Mouse (Mus musculus) heart, embryonic 13.5 days (tissue): ENCODE results near the gene Acbd4. TPM values are rescaled to one million over a fixed set of nuclear protein-coding genes. Genes with fewer than 3 reads are reported as not detected.
A peak's percentile ranks its signal among the peaks of the same experiment; 100 is the strongest.

Experiments
- ATAC-seq: fragments of 200-750 bp; cut with Nextera tagmentation; 2 replicates; pipeline ENCODE4 v1.8.0; 2017; ENCODE audit warnings: moderate TSS enrichment; ENCODE audit not compliant: insufficient number of reproducible peaks, low FRiP score, low TSS enrichment; ENCODE audit errors: extremely low read depth
- H3K27ac ChIP-seq: fragments of 300-500 bp; sonication (generic); replicated peaks from 2 replicates; pipeline ENCODE4 v1.5.1; 2015; ENCODE audit warnings: moderate library complexity, mild to moderate bottlenecking, inconsistent platforms
- H3K27me3 ChIP-seq: fragments of 300-500 bp; sonication (generic); replicated peaks from 2 replicates; pipeline ENCODE4 v1.6.1; 2015; ENCODE audit warnings: mild to moderate bottlenecking, inconsistent platforms
- H3K36me3 ChIP-seq: fragments of 300-500 bp; sonication (generic); 2 replicates; pipeline ENCODE4 v1.6.1; 2015; ENCODE audit warnings: mild to moderate bottlenecking, inconsistent platforms
- H3K4me1 ChIP-seq: fragments of 300-500 bp; sonication (generic); 2 replicates; pipeline ENCODE4 v1.6.1; 2015; ENCODE audit warnings: inconsistent platforms
- H3K4me2 ChIP-seq: fragments of 300-500 bp; sonication (generic); 2 replicates; pipeline ENCODE4 v1.6.1; 2015; ENCODE audit warnings: inconsistent platforms, mild to moderate bottlenecking, moderate library complexity
- H3K4me3 ChIP-seq: fragments of 300-500 bp; sonication (generic); 2 replicates; pipeline ENCODE4 v1.5.1; 2015; ENCODE audit warnings: moderate library complexity, mild to moderate bottlenecking, inconsistent platforms
- H3K9ac ChIP-seq: fragments of 300-500 bp; sonication (generic); 2 replicates; pipeline ENCODE4 v1.6.1; 2015; ENCODE audit warnings: inconsistent platforms, mild to moderate bottlenecking, moderate library complexity
- H3K9me3 ChIP-seq: fragments of 300-500 bp; sonication (generic); 2 replicates; pipeline ENCODE4 v1.6.1; 2016; ENCODE audit warnings: inconsistent platforms
- WGBS: fragments of 180-500 bp; shearing (Covaris S2); methylation state at CpG from one replicate; pipeline ENCODE4 v1.1.7; 2015; ENCODE audit warnings: mixed read lengths; 5-methylcytosine and 5-hydroxymethylcytosine counted together
- polyA plus RNA-seq: library from polyadenylated mRNA; unstranded; fragments of >200 nt; fragmentation: Nextera tagmentation; extraction: Ambion mirVana; gene quantifications from 2 replicates; pipeline ENCODE4 v1.2.1, GENCODE M21; 2015

Gene Acbd4
- polyA plus RNA-seq, 1 experiment from 2014 or later = 12.0 TPM

DNA sequence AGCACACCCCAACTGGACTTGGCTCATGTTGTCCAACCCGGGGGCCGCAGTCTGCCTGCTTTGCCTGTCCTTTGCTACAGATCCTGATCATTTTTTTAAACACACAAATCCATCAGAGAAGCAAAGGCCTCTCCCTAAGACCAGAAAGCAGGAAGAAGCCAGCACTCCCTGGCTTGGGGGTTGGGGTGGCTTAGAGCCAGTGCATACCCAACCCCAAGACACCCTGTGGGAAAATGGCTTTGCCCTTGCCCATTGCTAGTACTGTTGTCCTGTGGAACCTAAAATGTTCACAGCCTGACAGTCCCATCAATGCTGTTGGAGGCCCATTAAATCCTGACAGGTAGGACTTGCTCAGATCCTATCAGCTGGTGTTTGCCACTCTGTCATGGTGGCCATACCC lies 31.8 kb upstream of the Acbd4 start:
- H3K4me2 ChIP-seq = no peak overlapping the region
- peaks cover 31% of the 10 kb centered on the region for H3K4me1 ChIP-seq
- H3K9me3 ChIP-seq = no peaks in the 10 kb centered on the region
- ATAC-seq = no peak
- H3K9ac ChIP-seq = no peak overlapping the region
- no peaks in the 10 kb centered on the region for H3K27me3 ChIP-seq
- H3K27ac ChIP-seq = no peak overlapping the region
- no peak overlapping the region for H3K4me3 ChIP-seq
- H3K36me3 ChIP-seq = peaks cover 82% of the 10 kb centered on the region
- 92% methylated on average over 2 of the region's 2 CpGs for WGBS

DNA sequence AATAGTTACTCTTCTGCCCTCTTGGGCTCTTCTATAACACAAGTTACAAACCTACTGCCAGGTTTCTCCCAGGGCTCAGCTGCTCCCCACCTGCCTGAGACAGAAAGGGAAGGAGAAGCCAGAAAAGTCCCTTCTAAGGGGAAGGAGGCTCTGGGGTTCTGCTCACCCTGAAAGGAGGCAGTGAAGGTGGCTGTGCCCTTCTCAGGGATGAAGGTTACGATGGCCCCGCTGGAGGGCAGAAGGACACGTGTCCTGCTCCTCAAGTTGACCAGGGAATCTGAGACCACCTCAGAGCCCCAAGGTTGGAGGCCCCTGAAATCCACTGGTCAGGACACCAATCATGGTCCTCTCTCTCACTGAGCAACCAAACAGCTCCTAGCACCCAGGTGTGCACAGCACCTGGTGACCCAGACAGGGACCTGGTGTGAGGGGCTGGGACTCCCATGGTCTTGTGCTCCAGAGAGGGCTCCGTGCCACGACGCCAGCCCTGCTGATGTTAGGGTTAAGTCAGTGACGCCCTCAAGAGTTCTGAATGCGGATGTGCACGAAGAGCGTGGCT lies 31.1 kb upstream of the Acbd4 start:
- Histone ChIP-seq H3K4me3 (no peak overlapping the region), H3K9ac (no peak overlapping the region), H3K27ac (no peak overlapping the region), H3K4me1 (peaks cover 38% of the 10 kb centered on the region), H3K36me3 (peaks cover 78% of the 10 kb centered on the region), H3K27me3 (no peaks in the 10 kb centered on the region), H3K4me2 (no peak overlapping the region), H3K9me3 (no peaks in the 10 kb centered on the region)
- no peak for ATAC-seq
- 93% methylated on average over 10 of the region's 10 CpGs for WGBS

DNA sequence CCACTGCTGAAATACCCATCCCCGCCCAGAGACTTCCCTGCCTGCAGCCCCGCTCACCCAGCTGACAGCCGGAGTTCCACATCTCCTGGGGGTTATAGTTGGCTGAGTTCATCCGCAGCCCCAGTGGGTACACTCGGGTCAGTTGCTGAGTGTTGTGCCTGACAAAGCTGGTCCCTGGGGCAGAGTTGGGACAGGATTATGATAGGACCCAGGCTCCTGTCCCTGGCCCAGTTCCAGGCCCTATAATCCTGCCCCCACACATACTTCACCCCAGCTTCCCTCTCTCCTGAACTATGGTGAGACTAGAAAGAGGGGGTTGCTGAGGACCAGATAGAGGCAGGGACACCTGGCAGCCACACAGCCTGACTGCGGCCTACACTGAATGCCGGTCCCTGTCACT lies 27.8 kb upstream of the Acbd4 start:
- 68% methylated on average over 7 of the region's 7 CpGs for WGBS
- peaks cover 74% of the 10 kb centered on the region for H3K36me3 ChIP-seq
- no peak overlapping the region for H3K4me2 ChIP-seq
- H3K4me1 ChIP-seq = peaks cover 30% of the 10 kb centered on the region
- H3K9ac ChIP-seq = 0 out of 2 replicates have a peak overlapping the region, but pooled peaks have one; percentile 34
- H3K9me3 ChIP-seq = no peaks in the 10 kb centered on the region
- H3K4me3 ChIP-seq = no peak overlapping the region
- ATAC-seq = no peak
- H3K27ac ChIP-seq = no peak overlapping the region
- H3K27me3 ChIP-seq = no peaks in the 10 kb centered on the region; the same call in 1 of the 2 replicates

DNA sequence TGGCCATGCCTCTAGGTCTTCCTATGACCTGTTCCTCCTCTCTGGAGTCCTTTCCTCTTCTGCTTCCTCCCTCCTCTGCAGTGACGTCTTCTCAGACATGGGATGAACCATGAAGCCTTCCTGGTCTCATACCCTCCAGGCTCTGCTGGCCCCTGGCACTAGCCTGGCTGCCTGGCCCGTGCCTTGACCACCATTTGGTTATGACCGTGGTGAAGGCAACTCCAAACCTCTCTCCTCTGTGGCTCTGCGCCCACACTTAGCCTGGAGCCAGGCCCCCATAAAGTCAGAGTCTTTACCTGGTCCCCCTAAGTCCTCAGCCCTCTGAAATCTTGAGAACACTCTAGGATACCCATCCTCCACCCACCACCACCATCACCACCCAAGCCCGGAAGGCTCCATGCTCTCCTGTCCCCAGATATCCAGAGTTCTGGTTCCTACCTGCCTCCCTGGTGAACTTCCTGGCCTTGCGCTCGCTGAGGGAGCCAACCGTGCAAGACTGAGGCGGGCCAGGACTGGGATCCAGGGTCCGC lies 27.3 kb upstream of the Acbd4 start:
- ATAC-seq = no peak
- H3K36me3 ChIP-seq = peaks cover 69% of the 10 kb centered on the region
- H3K9me3 ChIP-seq = no peaks in the 10 kb centered on the region
- WGBS = 63% methylated on average over 10 of the region's 10 CpGs
- H3K9ac ChIP-seq = peak overlapping the region; percentile 65; the same call in 1 of the 2 replicates
- H3K4me2 ChIP-seq = peak overlapping the region; percentile 39; the same call in 1 of the 2 replicates
- H3K4me3 ChIP-seq = no peak overlapping the region
- peaks cover 30% of the 10 kb centered on the region for H3K4me1 ChIP-seq
- H3K27ac ChIP-seq = 0 out of 2 replicates have a peak overlapping the region, but pooled peaks have one; percentile 9
- H3K27me3 ChIP-seq = no peaks in the 10 kb centered on the region; the same call in 1 of the 2 replicates

DNA sequence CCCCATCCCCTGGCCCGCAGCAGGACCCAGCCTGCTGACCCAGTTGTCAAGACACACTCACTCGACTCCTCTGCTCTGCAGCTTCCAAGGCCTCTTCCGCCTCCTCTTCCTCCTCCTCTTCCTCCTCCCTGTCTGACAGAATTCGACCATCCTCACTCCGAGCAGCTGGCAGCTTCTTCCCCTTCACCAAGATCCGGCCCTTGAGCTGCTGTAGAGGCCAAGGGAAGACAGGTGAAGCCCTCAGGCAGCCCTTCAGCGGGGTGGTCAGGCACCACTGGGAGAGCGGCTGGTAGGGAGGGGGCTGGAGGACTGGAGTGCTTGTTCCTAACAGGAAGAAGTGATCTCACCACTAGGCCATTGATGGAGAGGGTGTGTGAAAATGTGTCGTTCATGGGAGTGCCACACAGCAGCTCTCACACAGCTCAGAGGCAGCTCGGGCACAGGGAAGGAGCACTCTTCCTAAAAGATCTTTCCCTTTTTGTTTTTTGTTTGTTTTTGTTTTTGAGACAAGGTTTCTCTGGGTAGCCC lies 26.6 kb upstream of the Acbd4 start:
- peaks cover 62% of the 10 kb centered on the region for H3K36me3 ChIP-seq
- 0 out of 2 replicates have a peak overlapping the region, but pooled peaks have one; percentile 9 for H3K27ac ChIP-seq
- H3K4me1 ChIP-seq = peaks cover 30% of the 10 kb centered on the region
- H3K9me3 ChIP-seq = no peaks in the 10 kb centered on the region
- H3K27me3 ChIP-seq = peaks cover 5% of the 10 kb centered on the region
- ATAC-seq = no peak
- H3K4me2 ChIP-seq = peak overlapping the region; percentile 39; the same call in 1 of the 2 replicates
- WGBS = 17% methylated on average over 10 of the region's 10 CpGs
- peak overlapping the region; percentile 65 for H3K9ac ChIP-seq
- 0 out of 2 replicates have a peak overlapping the region, but pooled peaks have one; percentile 10 for H3K4me3 ChIP-seq

DNA sequence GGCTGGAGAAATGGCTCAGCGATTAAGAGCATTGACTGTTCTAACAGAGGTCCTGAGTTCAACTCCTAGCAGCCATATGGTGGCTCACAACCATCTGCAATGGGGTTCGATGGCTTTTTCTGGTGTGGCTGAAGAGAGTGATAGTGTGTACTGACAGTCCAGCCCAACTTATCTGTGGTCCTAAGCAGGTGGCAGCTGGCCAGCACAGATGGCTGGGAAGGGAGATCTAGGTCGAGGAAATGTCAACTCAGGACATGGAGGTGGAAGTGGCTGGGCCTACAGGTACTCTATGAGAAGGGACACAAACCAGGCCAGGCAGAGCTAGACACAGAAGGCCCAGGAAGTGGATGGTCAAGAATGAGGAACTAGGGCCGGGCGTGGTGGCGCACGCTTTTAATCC lies 25.5 kb upstream of the Acbd4 start:
- Histone ChIP-seq H3K4me2 (no peak overlapping the region), H3K27me3 (peaks cover 16% of the 10 kb centered on the region), H3K27ac (no peak overlapping the region), H3K36me3 (peaks cover 51% of the 10 kb centered on the region), H3K9me3 (no peaks in the 10 kb centered on the region), H3K4me3 (no peak overlapping the region), H3K9ac (no peak overlapping the region), H3K4me1 (peaks cover 38% of the 10 kb centered on the region)
- WGBS = 75% methylated on average over 7 of the region's 7 CpGs
- no peak for ATAC-seq

DNA sequence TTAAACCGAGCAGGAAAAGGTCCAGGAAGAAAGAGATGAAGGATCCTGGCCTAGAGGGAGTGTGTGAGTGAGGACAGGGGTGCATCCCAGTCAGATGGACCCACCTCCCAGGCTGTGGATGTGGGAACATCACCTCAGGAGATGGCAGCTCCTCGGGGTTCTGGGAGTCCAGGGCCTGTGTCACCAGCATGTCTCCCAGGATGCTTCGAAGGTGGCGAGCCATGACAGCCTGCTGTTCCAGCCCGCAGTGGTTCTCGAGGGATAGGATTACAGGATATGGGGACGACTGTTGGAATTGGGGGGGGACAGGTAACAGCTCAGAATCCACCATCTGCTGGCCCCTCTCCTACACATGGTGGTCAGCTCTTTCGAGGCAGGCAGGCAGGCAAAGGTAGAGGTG lies 24.9 kb upstream of the Acbd4 start:
- no peak overlapping the region for H3K4me3 ChIP-seq
- peaks cover 38% of the 10 kb centered on the region for H3K4me1 ChIP-seq
- H3K4me2 ChIP-seq = no peak overlapping the region
- WGBS = 78% methylated on average over 8 of the region's 8 CpGs
- peaks cover 45% of the 10 kb centered on the region for H3K36me3 ChIP-seq
- ATAC-seq = no peak
- H3K27ac ChIP-seq = no peak overlapping the region
- H3K27me3 ChIP-seq = peaks cover 21% of the 10 kb centered on the region
- H3K9ac ChIP-seq = no peak overlapping the region
- H3K9me3 ChIP-seq = no peaks in the 10 kb centered on the region

DNA sequence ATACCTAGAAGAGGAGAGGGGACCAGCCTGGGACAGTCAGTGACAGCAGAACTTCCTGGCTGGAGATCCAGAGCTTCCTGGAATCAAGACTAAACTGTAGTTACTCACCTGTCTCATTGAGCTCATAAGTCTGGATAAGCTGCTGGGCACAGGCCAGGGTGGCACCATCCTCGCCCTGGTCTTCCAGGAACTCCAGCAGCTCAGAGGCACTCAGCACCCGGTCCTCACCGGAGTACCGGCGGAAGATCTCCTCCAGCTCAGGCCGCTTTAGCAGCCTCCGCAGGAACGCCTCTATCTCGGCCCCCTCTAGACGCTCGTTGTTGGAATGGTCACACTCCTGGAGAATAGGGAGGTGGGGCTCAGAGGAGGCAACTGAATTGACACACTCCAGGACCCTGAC lies 23.4 kb upstream of the Acbd4 start:
- 76% methylated on average over 11 of the region's 11 CpGs for WGBS
- Histone ChIP-seq H3K36me3 (peaks cover 32% of the 10 kb centered on the region), H3K9ac (no peak overlapping the region), H3K9me3 (no peaks in the 10 kb centered on the region), H3K27ac (no peak overlapping the region), H3K27me3 (peaks cover 33% of the 10 kb centered on the region), H3K4me1 (peaks cover 38% of the 10 kb centered on the region), H3K4me3 (no peak overlapping the region), H3K4me2 (no peak overlapping the region)
- no peak for ATAC-seq

DNA sequence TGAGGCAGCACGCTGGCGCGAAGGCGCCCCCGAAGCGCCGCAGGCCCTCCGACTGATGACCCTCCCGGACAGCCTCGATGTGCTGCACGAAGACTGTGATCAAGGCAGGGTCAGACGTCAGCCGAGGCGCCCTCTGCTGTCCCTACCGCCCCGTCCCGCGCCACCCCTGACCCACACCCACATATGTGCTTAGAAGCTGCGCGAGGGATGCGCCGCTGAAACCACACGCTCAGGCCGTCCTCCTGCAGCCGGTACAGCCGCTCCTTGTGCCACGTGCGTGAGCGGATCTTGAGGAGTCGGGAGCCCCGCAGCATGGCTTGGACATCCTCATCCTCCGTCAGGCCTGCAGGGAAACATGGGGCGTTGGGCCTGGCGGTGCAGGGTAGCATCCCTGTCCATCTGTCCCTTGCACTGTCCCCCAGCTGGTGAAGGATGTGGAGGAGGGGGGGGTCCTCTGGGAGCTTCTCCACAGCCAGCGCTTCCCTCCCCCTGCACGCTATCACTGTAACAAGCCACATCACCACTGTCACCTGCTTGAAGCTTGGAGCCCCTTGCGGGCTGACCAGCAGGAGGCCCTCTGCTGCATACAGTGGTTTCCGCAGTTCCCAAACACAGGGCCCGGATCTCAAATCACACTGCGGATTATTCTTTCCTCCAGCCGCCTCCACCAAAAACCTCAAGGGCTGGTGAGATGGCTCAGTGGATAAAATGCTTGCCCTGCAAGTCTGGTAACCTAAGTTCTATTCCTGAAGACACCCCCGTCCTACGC lies 21.0 kb upstream of the Acbd4 start:
- H3K9ac ChIP-seq = peak overlapping the region; percentile 75
- H3K4me1 ChIP-seq = peaks cover 15% of the 10 kb centered on the region
- ATAC-seq = no peak
- no peak overlapping the region for H3K27ac ChIP-seq
- H3K36me3 ChIP-seq = peaks cover 28% of the 10 kb centered on the region
- peak overlapping the region; percentile 49 for H3K4me3 ChIP-seq
- peak overlapping the region; percentile 69 for H3K4me2 ChIP-seq
- H3K27me3 ChIP-seq = peaks cover 33% of the 10 kb centered on the region
- 4% methylated on average over 42 of the region's 43 CpGs for WGBS
- H3K9me3 ChIP-seq = no peaks in the 10 kb centered on the region

GRCm38 (mm10) chr11:103081631-103082030 lies 19.9 kb upstream of the Acbd4 start:
- 65% methylated on average over 6 of the region's 6 CpGs for WGBS
- H3K9me3 ChIP-seq = no peaks in the 10 kb centered on the region
- no peak overlapping the region for H3K9ac ChIP-seq
- peaks cover 8% of the 10 kb centered on the region for H3K4me1 ChIP-seq
- H3K27me3 ChIP-seq = peaks cover 33% of the 10 kb centered on the region
- H3K27ac ChIP-seq = no peak overlapping the region
- ATAC-seq = no peak
- no peak overlapping the region for H3K4me2 ChIP-seq
- H3K36me3 ChIP-seq = peaks cover 16% of the 10 kb centered on the region
- H3K4me3 ChIP-seq = no peak overlapping the region

DNA sequence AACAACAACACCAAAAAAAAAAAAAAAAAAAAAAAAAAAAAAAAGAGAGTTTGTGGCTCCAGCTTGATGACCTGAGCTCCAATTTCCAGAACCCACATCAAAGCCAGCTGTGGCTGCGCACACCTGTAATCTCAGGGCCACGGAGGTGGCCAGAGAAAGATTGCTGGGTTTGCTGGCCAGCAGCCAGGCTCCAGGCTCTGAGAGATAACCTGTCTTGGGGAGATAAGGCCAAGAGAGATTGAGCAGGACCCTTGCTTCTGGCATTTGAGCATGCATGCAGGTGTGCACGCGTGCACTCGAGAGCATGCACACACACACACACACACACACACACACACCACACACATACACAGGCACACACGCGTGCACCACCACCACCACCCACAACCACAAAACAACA lies 8.2 kb upstream of the Acbd4 start:
- Histone ChIP-seq H3K4me2 (no peak overlapping the region), H3K36me3 (no peaks in the 10 kb centered on the region), H3K4me3 (no peak overlapping the region), H3K4me1 (peaks cover 52% of the 10 kb centered on the region), H3K9ac (no peak overlapping the region), H3K27ac (peak overlapping the region; percentile 65; the same call in 1 of the 2 replicates), H3K9me3 (no peaks in the 10 kb centered on the region), H3K27me3 (no peaks in the 10 kb centered on the region)
- 68% methylated on average over 7 of the region's 7 CpGs for WGBS
- no peak for ATAC-seq
